Mouse (Mus musculus) limb, embryonic 12.5 days (tissue): Measurements from ENCODE around the gene Zbtb16. TPM values are rescaled to one million over a fixed set of nuclear protein-coding genes. Genes with fewer than 3 reads are reported as not detected.

Source experiments
- ATAC-seq: fragments of 200-750 bp; cut with Nextera tagmentation; 2 replicates; pipeline ENCODE4 v1.8.0; 2017; ENCODE audit warnings: low read depth, moderate TSS enrichment; ENCODE audit not compliant: insufficient number of reproducible peaks, insufficient read depth, low FRiP score, low TSS enrichment
- H3K27ac ChIP-seq: fragments of 300-500 bp; sonication (generic); 2 replicates; pipeline ENCODE4 v1.5.1; 2016; ENCODE audit warnings: mild to moderate bottlenecking, moderate library complexity
- H3K27me3 ChIP-seq: fragments of 300-500 bp; sonication (generic); 2 replicates; pipeline ENCODE4 v1.6.1; 2016; ENCODE audit warnings: mild to moderate bottlenecking, moderate library complexity
- H3K36me3 ChIP-seq: fragments of 300-500 bp; sonication (generic); 2 replicates; pipeline ENCODE4 v1.6.1; 2016; ENCODE audit warnings: mild to moderate bottlenecking, moderate library complexity
- H3K4me1 ChIP-seq: fragments of 300-500 bp; sonication (generic); replicated peaks from 2 replicates; pipeline ENCODE4 v1.6.1; 2016
- H3K4me2 ChIP-seq: fragments of 300-500 bp; sonication (generic); 2 replicates; pipeline ENCODE4 v1.6.1; 2016; ENCODE audit warnings: mild to moderate bottlenecking, moderate library complexity
- H3K4me3 ChIP-seq: fragments of 300-500 bp; sonication (generic); replicated peaks from 2 replicates; pipeline ENCODE4 v1.5.1; 2016; ENCODE audit warnings: mild to moderate bottlenecking
- H3K9ac ChIP-seq: fragments of 300-500 bp; sonication (generic); replicated peaks from 2 replicates; pipeline ENCODE4 v1.6.1; 2016; ENCODE audit warnings: mild to moderate bottlenecking, moderate library complexity
- H3K9me3 ChIP-seq: fragments of 300-500 bp; sonication (generic); 2 replicates; pipeline ENCODE4 v1.6.1; 2016; ENCODE audit warnings: mild to moderate bottlenecking, moderate library complexity
- WGBS: fragments of 180-500 bp; shearing (Covaris S2); methylation state at CpG from one replicate; pipeline ENCODE4 v1.1.7; 2016; 5-methylcytosine and 5-hydroxymethylcytosine counted together
- polyA plus RNA-seq: library from polyadenylated mRNA; unstranded; fragments of >200 nt; fragmentation: Nextera tagmentation; extraction: Ambion mirVana; gene quantifications from 2 replicates; pipeline ENCODE4 v1.2.1, GENCODE M21; 2016

Zbtb16 gene
- polyA plus RNA-seq, 1 experiment from 2014 or later: 2.5 TPM

DNA sequence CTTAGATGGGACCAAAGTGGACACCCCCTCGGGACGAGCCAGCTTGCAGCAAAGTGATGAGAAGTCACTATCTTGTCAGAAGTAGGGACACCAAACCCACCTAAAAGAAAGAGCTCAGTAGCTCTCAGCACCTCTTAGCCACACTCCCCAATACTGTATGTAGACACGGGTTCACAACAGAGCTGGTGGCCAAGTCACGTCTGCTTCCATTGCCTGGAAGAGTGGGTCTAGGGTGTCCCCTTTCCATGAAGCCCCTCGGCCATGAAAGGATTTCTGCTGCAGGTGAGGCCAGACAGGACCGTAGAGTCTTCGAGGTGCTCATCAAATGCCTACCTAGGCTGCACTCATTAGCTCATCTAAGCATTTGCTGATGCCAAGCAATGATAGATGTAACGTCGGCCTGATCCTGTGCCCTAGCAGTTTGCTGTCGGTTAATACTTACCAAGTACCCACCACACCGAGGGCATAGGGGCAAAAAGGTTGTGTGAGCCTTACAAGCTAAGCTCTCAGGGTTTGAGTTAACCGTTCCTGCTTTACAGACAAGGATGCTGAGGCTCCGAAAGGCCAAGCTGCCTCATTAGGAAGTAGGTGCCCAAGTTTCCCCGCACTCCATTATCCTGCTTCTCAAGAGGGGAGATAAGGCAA, 94.5 kb downstream of the Zbtb16 start:
- WGBS: 94% methylated on average over 14 of the region's 14 CpGs
- Histone ChIP-seq H3K4me2 (no peak overlapping the region), H3K27ac (no peak overlapping the region), H3K9me3 (no peaks in the 10 kb centered on the region), H3K9ac (no peak overlapping the region), H3K27me3 (peaks cover 16% of the 10 kb centered on the region), H3K4me1 (peaks cover 45% of the 10 kb centered on the region), H3K4me3 (no peak overlapping the region), H3K36me3 (no peaks in the 10 kb centered on the region)
- no peak for ATAC-seq

DNA sequence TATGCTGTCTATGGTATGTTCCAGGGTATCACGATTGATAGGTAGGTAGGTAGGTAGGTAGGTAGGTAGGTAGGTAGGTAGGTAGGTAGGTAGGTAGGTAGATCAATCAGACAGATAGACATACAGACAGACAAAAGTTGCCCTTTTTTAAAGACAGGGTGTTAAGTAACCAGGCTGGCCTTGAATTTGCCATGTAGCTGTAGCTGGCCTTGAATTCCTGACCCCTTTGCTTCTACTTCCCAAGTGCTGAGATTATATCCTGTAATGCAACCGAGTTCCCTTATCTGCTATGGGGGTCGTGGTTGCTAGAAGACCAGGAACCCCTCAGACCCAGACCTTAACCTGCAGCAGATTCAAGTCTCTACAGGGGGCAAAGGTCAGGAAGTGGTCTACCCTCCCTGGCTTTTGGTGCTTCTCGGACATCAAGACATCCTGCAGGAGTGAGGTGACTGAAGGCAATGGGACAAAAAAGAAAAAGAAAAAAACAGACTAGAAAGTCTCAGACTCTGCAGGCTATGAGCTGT, 95.2 kb downstream of the Zbtb16 start:
- Histone ChIP-seq H3K27ac (0 out of 2 replicates have a peak overlapping the region, but pooled peaks have one; percentile 69), H3K4me3 (no peak overlapping the region), H3K4me2 (no peak overlapping the region), H3K4me1 (peaks cover 52% of the 10 kb centered on the region), H3K36me3 (no peaks in the 10 kb centered on the region), H3K9me3 (no peaks in the 10 kb centered on the region), H3K27me3 (peaks cover 19% of the 10 kb centered on the region), H3K9ac (no peak overlapping the region)
- WGBS: 67% methylated on average over 4 of the region's 4 CpGs
- ATAC-seq: no peak

DNA sequence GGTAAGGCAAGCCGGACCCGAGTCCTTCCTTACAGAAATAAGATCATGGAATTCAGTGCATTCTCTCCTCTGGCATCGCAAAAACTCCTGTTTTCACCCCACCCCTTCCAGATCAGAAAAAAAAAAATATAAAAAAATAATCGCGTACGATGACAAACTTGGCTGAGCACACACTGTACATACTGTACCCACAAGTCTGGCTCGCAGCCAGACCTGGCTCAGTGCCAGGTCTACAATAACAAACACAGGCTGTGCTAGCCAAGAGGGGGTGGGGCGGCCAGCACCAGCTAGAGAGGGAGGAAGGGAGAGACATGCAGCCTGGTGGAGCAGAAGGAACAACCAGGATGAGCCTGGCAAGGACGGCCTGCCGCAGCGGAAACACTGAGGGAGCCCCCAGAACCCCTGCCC, 95.9 kb downstream of the Zbtb16 start:
- WGBS: 25% methylated on average over 11 of the region's 11 CpGs
- Histone ChIP-seq H3K36me3 (no peaks in the 10 kb centered on the region), H3K27me3 (peaks cover 26% of the 10 kb centered on the region), H3K27ac (peak overlapping the region; percentile 69; the same call in 1 of the 2 replicates), H3K4me2 (peak overlapping the region; percentile 42), H3K9me3 (no peaks in the 10 kb centered on the region), H3K9ac (no peak overlapping the region), H3K4me1 (peaks cover 59% of the 10 kb centered on the region), H3K4me3 (no peak overlapping the region)
- ATAC-seq: no peak

- H3K4me2 ChIP-seq: no peak overlapping the region
- H3K27ac ChIP-seq: no peak overlapping the region
- WGBS: 81% methylated on average over 9 of the region's 9 CpGs
- H3K9me3 ChIP-seq: no peaks in the 10 kb centered on the region
- no peak for ATAC-seq
- no peaks in the 10 kb centered on the region for H3K36me3 ChIP-seq
- peaks cover 70% of the 10 kb centered on the region for H3K4me1 ChIP-seq
- H3K9ac ChIP-seq: no peak overlapping the region
- no peak overlapping the region for H3K4me3 ChIP-seq
- peaks cover 33% of the 10 kb centered on the region for H3K27me3 ChIP-seq
Measured at GRCm38 (mm10) chr9:48738795-48739476, 97.1 kb downstream of the Zbtb16 start.

- ATAC-seq: no peak
- H3K4me2 ChIP-seq: peak overlapping the region; percentile 48
- no peak overlapping the region for H3K9ac ChIP-seq
- no peaks in the 10 kb centered on the region for H3K9me3 ChIP-seq
- no peaks in the 10 kb centered on the region for H3K36me3 ChIP-seq
- H3K4me1 ChIP-seq: peaks cover 79% of the 10 kb centered on the region
- 34% methylated on average over 2 of the region's 2 CpGs for WGBS
- peak overlapping the region; percentile 69; the same call in 1 of the 2 replicates for H3K27ac ChIP-seq
- peaks cover 38% of the 10 kb centered on the region for H3K27me3 ChIP-seq
- no peak overlapping the region for H3K4me3 ChIP-seq
Measured at GRCm38 (mm10) chr9:48737911-48738310, 98.1 kb downstream of the Zbtb16 start.

- Histone ChIP-seq H3K9me3 (no peaks in the 10 kb centered on the region), H3K4me3 (no peak overlapping the region), H3K27me3 (peaks cover 41% of the 10 kb centered on the region), H3K4me1 (peaks cover 85% of the 10 kb centered on the region), H3K4me2 (peak overlapping the region; percentile 48), H3K9ac (no peak overlapping the region), H3K36me3 (no peaks in the 10 kb centered on the region), H3K27ac (peak overlapping the region; percentile 69; the same call in 1 of the 2 replicates)
- WGBS: 19% methylated on average over 13 of the region's 13 CpGs
- ATAC-seq: peak; percentile 43
Measured at GRCm38 (mm10) chr9:48737210-48737850, 98.7 kb downstream of the Zbtb16 start.

GRCm38 (mm10) chr9:48736361-48737209, 99.4 kb downstream of the Zbtb16 start:
- no peak overlapping the region for H3K4me3 ChIP-seq
- WGBS: 43% methylated on average over 10 of the region's 10 CpGs
- H3K9me3 ChIP-seq: no peaks in the 10 kb centered on the region
- H3K4me1 ChIP-seq: peaks cover 85% of the 10 kb centered on the region
- no peak overlapping the region for H3K27ac ChIP-seq
- peak overlapping the region; percentile 48 for H3K4me2 ChIP-seq
- H3K9ac ChIP-seq: no peak overlapping the region
- ATAC-seq: no peak
- peaks cover 41% of the 10 kb centered on the region for H3K27me3 ChIP-seq
- no peaks in the 10 kb centered on the region for H3K36me3 ChIP-seq

DNA sequence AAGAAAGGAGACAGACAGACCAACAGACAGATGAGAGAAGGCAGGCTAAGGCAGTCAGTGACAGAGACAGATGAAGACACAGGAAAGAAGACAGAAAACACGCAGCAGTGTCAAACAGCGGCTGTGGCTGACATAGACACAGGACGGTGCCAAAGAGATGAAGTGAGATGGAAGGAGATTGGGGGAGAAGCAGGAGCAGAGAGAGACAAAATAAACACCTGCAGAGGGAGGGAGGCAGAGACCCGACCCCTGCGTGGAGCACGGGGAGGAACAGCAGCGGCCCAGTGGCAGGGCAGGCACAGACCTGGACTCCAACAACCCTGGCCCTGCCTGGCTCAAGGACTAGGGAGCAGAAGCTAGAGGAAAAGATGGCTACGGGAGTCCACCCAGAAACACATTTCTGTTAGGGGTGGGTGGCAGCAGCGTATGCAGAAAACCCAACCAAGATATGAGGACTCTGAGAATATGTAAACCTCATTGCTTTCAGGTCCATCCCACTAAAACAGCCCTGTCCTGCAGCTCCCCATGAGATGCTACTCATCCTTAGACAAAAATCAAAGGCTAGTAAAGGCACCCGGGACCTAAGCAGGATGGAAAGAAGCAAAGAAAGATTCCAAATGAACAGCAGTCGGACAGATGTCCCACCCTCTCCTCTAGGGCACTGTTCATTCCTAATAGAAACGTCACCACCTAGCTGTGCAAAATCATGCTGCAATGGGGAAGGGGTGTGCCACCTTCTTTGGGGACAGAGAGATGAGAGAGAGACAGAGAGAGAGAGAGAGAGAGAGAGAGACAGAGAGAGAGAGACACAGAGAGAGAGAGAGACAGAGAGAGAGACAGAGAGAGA, 100.3 kb downstream of the Zbtb16 start:
- WGBS: 49% methylated on average over 12 of the region's 12 CpGs
- Histone ChIP-seq H3K4me2 (no peak overlapping the region), H3K27ac (no peak overlapping the region), H3K27me3 (peaks cover 46% of the 10 kb centered on the region), H3K4me1 (peaks cover 80% of the 10 kb centered on the region), H3K4me3 (no peak overlapping the region), H3K36me3 (no peaks in the 10 kb centered on the region), H3K9me3 (no peaks in the 10 kb centered on the region), H3K9ac (no peak overlapping the region)
- no peak for ATAC-seq

- ATAC-seq: no peak
- Histone ChIP-seq H3K4me1 (peaks cover 75% of the 10 kb centered on the region), H3K4me3 (no peak overlapping the region), H3K4me2 (no peak overlapping the region), H3K36me3 (no peaks in the 10 kb centered on the region), H3K9me3 (no peaks in the 10 kb centered on the region), H3K27me3 (peaks cover 48% of the 10 kb centered on the region), H3K9ac (no peak overlapping the region), H3K27ac (no peak overlapping the region)
- WGBS: 82% methylated on average over 12 of the region's 12 CpGs
Measured at GRCm38 (mm10) chr9:48734725-48735465, 101.1 kb downstream of the Zbtb16 start.
